Mouse (Mus musculus) frontal cortex, postnatal 25 days (tissue): ENCODE data around the gene Schip1.

Experiments used
- DNase-seq, 2 experiments: peaks; one replicate each; pipeline ENCODE4 v3.0.0; 2022; ENCODE audit warnings: low spot score in 2 of 2

Gene Schip1

DNA sequence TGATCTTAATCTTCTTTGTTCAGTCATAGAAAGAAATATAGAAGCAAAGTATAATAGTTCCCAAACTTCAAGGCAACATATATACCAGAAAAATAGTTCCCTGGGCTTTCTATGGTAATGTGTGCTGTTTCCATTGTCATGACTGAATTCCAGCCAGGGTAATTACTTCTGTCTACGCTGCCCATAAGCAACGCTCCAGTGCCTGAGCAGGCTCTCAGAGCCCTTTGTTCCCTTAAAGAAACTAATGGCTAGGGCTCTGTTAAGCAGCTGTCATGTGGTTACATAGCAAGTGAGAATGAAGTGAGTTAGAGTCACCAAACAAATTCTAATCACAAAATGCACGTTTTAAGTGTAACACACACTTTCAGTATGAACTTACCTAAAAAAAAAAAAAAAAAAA is 206.9 kb downstream of the Schip1 start:
- no peak for DNase-seq

DNA sequence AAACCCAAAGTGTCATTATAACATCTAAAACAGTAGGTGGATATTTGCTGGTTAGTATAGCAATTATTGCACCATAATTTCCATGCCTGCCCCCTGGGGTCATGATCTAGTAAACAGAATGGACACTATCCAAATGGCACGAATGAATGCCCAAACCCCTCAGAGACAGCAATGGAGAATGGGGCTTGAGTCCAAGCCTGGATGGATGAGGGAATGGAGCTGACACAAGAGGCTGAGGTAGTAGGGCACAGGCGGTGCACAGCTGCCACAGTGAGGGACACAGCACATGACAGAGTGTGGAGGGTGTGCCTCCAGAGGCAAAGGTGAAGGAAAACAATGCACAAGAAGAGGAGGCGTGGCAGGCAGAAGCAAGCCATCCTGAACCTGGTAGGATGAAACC is 207.3 kb downstream of the Schip1 start:
- DNase-seq: no peak

DNA sequence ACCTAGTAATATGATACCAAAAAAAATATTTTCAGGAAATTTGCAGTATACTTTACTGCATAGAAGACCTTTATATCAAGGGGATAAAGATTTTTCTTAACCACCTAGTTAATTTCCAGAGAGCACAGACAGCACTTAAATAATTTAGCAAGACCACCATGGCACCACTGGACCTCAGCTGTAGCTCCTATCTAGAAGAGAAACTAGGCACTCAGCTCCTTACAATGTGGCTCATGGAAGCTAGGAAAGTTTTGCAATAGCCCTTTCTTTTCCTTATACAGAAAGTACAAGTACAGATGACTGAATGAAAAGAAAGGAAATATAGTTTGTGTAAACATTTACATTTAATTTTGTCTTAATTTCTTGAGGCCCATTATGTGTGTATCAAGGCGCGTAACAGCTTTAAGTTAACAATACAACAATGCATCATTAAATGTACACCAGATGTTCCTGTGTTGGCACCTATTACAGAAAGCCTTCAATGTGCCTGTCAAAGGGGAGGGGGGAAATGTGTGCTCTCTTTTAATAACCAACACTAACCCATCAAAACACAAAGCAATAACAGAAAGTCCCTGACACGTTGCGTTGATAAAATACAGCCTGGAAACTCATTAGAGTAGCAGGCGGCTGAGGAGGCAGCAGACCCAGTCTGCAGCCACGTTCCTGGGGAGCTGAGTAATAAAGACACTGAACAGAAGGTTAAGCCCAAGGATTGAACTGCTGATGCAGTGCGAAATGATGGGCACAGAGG is 218.4 kb downstream of the Schip1 start:
- DNase-seq: no peak

DNA sequence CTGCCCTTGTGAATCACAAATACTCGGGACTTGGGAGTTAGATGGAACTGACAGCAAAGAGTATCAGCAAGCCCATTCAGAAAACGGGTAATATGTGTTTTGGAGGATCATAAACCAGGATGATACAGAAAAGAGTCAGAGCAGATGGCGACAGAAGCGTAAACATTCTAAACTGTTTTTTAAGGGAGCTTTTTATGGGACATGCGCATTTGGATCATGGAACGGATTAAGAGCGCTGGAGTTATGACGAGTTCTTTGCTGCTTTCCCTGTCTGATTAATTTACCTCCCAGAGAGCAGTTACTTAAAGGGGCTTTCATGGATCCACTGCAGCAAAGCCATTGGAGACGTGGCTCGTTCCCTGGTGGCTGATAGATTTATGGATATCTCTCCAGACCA is 219.0 kb downstream of the Schip1 start:
- DNase-seq: no peak

DNA sequence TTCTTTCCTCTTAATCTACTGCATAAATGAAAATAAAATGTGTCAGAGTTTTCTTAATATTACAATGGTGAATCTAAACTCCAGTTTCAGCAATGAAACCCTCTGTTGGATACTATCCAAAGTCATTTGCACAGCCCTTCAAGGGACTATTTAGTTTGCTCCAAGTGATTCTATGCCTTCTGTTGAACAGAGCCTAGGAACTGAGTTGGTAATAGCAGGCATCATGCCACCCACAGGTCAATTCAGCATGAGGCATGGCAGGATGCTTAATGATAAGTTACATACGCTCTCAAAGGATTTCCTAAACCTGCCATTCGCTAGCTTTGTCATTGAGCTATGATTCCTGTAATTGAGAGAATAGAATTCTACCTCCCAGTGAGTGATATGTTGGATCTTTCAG is 219.9 kb downstream of the Schip1 start:
- DNase-seq: no peak

DNA sequence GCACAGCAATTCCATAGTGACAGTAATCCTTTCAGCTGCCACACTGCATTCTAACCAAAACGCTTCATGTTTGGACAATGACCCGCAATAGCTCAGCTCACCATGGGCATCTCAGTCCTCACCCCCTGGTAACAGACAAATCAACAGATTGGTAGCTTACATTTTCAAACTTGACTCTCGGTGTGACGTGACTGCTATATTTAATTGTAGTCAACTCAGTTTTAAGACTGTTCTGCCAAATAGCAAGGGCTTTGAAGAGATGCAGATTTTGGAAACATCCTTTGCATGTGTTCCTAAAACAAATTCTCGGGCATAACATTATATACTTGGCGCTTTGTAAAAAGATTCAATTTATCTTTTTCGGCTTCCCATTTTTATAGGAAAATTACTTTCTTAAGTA is 232.2 kb downstream of the Schip1 start:
- DNase-seq: no peak

DNA sequence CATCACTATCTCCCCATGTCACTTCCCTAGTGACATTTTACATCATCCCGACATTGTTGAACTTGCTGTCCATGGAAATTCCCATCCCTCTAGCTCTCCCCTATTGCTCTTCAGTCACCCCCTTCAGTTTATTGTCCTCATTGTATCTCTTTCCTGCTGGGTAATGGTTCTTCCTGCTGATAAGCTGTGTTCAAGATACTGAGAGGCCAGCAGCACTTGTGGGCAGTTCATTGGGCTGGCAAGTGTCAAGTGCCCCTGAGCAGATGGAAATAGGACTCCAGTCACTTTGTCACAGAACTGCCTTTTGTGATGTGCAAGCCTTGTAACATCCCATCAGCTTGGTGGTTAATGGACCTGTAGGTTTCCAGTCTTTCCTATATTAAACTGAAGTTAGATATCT is 241.0 kb downstream of the Schip1 start:
- DNase-seq: no peak

DNA sequence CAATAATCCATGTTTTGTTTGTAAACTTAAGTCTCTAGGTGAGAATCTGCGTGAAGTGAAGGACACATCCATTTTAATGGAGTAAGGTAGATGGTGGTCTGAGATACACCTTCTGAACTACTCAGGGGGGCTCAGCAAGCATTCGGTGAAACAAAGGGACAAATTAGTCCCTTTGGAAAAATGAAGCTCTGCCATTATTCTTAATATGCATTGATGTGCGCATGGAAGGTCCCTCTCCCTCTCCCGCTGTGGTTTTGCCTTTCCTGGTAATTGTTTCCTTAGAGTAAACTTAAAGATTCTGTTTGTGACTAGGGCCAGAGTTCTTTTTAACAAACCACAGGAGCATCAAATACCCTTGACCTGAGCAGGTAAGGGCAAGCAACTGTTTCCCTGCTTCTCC is 242.1 kb downstream of the Schip1 start:
- DNase-seq: no peak

DNA sequence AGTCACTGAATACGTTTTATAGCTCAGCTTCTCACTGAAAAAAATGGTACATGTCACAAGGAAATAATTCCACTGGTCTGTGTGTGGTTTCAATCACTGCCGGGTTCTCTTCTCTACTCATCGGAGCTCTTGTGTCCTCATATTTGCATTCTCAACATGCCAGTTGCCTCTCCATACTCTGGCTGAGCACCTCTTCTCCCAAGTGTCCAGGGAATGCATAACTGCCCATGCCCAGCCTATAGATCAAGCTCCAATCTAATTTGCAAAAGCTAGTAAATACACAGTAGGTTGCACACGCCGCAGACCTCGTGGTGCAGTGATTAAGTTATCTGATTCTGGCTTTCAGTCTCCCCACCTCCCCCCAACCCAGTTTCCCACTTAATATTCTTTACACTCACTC is 261.0 kb downstream of the Schip1 start:
- DNase-seq: no peak

DNA sequence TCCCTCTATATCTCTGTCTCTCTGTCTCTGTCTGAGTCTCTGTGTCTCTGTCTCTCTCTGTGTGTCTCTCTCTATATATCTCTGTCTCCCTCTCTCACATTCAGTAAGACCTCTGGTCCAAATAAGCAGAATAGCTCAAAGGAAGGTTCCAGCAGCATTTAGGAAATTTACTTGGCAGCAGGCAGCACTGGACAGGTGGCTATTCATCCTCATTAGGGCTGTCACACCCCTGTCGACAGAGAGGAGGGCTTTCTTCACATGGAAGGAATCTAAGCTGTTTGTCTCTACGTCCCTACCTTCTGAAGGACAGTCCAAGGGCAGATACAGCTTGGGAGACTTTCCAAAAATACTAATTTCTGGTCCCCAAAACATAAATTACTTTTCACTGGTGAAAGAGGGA is 267.9 kb downstream of the Schip1 start:
- no peak for DNase-seq

DNA sequence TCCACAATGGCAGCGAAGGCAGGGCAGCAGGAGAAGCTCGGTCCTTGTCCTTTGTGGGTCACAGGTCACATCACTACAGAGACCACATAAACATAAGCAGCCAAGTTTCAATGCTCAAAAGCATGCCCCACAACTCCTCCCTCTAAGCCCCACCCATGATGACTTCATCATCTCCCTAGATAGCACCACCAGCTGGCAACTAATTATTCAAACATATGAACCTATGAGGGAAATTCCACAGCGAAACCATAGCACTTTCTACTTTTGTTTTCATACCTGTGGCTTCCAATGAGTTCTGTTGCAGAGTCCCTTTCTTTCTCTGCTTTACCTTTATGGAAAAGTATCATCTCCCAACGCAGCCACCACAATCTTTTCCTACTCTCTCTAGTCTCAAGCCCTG is 270.9 kb downstream of the Schip1 start:
- no peak for DNase-seq

DNA sequence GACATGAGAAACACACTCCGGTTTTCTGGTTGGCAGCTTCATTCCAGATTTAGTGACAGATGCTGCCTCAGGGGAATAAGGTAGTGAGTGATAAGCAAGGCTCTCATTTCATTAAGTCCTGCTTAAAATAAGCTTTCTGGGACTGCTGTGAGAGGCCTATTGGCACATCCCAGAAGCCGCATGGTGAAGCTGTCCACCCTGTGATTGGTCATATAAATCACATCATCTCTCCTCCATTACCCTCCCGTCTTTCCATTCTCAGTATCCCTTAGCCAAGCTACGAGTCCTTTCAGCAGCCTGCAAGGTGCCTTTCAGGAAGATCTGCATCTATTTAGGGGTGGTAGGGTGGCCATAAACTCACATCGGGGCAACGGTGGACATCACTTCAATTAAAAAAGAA is 286.0 kb downstream of the Schip1 start:
- no peak for DNase-seq

DNA sequence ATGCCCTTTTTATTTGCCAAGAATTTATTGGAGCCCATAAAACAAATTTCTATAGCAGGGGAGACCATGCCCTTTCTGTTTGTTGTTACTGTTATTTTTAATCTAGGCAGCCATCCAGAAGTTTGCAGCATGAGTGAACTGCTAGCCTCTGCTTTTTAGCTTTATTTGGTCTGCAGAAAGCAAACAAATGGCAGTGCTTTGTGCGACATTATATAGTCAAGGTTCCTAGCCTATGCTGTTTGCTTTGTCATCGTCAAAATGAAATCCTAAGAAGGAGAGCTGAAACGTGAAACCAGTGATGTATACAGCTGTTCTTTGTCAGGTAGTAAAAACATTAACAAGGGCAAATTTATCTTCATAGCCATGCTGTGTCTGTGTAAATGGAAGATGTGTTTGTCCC is 286.9 kb downstream of the Schip1 start:
- no peak for DNase-seq

DNA sequence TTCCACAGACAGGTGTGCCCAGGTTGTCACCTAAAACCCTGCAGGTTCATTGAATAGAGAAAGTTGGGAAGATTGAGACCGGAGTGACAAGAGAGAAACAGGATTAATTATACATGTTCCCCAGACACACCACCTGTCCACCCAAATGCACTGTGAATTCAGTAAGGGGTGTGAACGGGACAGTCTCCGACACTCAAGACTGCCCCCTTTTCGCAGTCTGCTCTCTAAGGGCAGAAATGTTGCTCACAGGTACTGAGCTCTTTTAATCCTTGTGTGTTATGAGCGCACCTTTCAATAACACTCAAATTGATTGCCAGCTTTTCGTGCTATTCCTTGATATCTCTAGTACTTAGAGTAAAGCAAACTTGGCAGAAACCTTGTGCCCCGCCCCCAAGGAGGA is 288.4 kb downstream of the Schip1 start:
- no peak for DNase-seq

DNA sequence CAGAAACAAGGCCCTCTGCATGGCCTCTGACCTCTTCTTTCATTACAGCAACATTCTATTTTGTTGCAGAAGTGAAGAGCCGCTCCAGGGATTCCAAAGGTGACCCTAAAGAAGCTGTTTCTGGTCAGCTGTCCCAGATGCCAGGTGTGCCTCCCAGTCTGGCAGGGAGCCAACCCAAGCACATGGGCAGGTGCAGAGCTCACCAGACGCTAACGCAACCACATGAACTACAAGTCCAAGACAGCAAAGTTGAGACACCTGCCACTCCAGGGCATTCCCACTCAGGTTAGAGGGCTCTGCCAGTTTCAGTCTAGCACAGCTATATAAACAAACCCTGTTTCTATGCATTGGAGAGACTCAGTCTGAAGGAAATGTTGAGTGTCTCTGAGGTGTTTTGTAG is 288.9 kb downstream of the Schip1 start:
- no peak for DNase-seq

DNA sequence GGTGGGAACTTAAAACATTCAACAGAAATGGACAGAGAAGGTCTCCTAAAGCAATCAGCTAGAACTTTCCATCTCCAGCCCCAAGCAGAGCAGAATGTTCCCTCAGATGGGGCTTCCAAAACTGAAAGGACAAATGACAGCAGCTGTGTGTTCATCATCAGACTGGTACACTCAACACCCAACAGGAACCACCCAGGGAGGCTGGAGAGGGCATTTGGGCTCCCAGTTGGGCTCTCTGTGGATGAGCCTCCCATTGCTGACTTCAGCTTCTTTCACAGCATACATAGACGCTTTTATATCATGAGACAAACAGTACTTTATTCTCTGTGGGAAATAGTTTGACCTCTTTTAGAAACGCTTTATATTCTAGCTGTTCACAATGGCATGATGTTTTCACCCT is 291.9 kb downstream of the Schip1 start:
- DNase-seq: no peak

DNA sequence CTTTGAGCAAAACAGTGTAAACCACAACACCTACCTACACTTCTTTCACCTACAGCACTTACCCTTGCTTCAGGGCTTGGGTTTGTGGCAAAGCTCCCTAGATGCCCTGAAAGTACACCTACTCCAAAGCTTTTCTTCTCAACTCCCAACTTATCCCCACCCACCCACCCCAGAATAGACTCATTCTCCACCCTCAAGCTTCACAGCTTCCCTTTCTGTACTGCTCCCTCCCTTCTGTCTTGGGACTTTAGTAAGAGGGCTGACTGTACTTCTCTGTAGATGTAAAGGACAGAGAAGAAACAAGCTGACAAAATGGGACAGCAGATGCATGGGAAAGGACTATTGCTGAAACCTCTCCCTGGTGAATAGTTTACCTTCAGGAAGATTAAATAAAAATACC is 303.4 kb downstream of the Schip1 start:
- no peak for DNase-seq

DNA sequence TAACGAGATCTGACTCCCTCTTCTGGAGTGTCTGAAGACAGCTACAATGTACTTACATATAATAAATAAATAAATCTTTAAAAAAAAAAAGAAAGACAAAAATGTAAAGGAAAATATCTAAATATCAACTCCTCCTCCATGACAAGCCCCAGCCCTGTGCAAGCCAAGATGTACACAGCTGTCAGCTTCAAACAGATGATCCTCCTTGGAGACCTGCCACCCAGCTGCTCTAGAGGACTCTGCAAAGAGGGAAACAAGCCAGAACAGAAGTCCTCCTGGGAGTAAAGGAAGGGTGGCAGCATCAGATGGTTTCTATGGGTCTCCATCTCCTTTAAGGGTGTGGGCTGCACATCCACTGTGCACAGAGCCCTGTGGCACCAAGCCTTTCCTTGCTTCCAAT is 308.3 kb downstream of the Schip1 start:
- DNase-seq: no peak

DNA sequence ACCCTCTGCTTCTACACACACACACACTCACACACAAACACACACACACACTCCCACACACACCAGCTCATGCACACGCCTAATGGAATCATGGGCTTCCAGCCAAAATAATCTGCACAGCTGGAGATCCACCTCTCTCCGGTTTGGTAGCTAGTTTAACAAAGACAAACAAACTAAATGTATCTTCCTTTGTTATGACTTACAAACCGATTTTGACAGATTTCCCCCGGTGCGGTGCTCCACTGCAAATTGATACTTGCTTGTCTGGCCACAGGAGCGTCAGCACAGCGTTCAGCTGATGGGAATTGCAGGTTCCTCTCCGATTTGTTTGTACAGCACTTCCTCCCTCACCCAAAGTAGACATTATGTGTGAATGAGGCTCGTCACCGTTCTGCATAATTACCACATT is 310.5 kb downstream of the Schip1 start:
- DNase-seq: no peak

DNA sequence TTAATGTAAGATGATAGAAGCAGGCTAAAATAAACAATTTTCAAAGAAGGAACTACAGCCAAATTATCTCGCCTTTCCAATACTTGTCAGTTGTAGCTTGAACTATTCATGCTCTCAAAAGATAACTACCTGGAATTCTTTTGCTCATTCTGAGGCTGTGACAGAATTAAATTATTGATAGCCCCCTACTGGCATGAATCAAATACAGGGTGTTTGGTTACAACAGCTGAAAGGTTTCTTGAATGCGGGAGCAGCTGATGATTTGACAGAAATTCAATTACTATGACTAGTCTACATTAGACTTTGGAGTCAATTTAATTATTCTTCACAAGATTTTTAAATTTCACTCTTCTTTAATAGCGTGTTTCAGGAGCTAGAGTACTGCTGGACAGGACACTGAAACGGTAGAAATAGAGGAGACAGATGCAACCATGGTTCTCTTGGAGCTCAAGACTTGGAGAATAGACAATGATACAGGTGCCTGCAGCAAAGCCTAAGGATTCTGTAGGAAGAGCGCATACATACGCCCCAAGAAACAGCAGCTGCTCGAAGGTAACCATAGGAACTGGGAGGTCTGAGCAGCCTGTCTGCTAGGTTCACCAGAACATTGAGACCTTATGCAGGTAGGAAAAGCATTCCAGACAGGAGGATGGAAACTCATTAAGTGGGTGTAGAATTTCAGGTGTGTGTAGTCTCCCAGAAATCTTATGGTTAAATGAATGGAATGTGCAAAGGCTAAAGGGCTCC is 313.0 kb downstream of the Schip1 start:
- DNase-seq: no peak

DNA sequence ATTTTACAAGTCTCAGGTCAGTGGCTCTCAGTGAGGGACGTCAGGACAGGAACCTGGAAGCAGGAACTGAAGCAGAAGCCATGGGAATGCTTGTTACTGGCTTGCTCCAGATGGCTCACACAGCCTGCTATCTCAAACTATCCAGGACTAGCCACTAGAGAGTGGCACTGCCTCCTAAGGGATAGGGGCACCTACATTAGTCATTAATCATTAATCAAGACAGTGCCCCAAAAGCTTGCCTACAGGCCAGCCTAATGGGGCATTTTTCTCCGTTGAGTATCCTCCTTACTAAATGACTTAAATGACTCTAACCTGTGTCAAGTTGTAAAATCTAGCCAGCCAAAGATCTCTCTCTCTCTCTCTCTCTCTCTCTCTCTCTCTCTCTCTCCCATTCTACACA is 314.2 kb downstream of the Schip1 start:
- no peak for DNase-seq

DNA sequence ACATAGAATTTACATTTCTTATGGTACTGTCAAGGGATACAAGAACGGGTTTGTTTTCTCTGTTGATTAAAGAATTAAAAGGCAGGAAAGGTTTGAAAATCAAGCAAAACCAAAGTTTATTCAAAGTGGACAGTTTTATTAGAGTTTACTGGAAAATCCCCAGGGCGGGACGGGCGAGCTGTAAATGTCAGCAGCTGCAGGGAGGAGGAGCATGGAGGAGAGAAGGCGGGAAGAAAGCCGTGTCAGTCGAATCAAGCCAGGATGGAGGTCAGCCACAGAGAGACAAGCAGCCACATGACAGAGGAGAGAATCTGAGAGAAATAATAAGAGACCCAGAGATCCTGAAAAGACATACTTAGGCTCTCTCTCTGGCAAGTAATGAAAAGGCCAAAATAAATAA is 314.6 kb downstream of the Schip1 start:
- DNase-seq: no peak

DNA sequence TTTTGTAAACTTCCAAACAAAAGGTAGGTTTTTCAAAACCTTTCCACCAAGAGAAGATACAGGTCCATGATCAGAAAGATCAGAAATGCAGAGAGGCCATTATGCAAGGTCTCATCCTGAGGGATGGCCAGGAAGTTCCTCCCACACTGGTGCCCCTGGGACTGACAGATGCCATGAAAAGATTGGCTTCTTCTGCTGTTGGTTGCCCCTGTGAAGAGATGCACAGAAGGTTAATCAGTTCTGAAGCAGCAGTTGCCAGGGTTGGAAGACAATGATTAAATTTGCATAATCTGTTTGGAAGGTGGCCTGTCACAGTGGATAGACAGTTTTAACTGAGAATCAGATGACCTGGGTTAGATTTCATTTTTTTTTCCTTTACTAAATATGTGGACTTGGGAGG is 319.1 kb downstream of the Schip1 start:
- no peak for DNase-seq

DNA sequence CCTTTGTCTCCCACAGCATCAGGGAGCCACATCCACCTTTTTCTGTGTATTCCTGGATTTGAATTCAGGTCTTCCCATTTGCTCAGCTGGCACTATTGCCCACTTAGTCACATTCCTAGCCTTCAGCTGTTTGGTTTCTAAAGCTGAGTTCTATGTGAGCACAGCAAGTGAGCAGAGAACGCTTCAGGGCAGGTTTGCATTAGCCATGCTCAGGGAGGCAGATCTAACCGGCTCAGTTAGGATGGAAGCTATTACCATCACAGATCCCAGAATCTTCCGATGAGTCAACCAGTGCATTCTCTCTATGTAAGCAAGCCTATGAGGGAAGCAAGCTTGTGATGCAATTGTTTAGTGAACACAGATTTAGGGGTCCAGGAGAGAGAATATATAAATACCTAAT is 320.9 kb downstream of the Schip1 start:
- DNase-seq: no peak
